Mouse (Mus musculus): ENCODE measurements around the gene Lrp6. TPM values are rescaled to one million over a fixed set of nuclear protein-coding genes. Genes with fewer than 3 reads are reported as not detected.

Lrp6 gene
- total RNA-seq (2021) (10 to 100 TPM; 48.7 to 50.0 TPM), polyA plus RNA-seq (2012; rRNA removed) (16.5 and 30.6 TPM in 2 replicates)
- long read RNA-seq, full-length matches to known transcripts: 10 of 50 reads
- long read RNA-seq, partial matches to known transcripts: 37 of 50 reads
- long read RNA-seq, other reads (novel, unspliced or antisense): 3 of 50 reads

DNA sequence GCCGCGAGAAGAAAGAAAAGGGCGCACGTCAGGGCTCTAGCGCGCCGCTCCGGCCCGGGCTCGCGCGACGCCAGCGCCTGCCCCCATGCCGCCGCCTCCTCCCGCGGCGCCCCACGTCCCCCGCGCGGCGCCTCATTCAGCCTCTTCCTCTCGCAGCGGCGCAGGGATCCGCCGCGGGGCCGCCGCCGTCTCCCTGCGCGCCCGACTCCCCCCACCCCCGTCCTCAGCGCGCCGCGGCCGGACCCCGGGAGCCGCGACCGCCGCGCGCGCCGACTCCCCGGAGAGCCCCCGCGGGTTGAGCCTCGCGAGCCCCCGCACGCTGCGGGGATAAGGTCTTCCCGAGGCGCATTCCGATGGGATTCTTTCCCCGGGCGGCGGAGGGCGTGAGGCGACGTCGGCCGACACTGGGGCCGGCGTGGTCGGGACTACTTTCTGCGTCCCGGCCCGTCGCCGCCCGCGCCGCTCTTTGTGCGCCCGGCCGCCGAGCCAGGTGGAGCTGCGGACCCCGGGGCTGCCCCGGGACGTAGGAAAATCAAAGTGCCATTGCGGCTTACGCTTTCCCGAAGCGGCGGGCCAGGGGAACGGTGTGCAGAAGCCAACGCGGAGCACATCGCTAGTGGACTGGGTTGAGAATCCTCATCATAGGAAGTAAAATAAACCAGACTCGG is at the start of gene Lrp6:
Lrp6 (minus strand) TSS at position 148 of the 668 bp plus-strand sequence.
- intact Hi-C loops (cut with DNase I): loop anchor here (5.0 kb wide), 4 partner anchors 40 to 265 kb away; partner anchors contain the start of genes Crebl2 and Dusp16
- WGBS: under 1% methylated on average over 70 of the region's 99 CpGs
- Histone ChIP-seq H3K36me3 (ENCODE audit: control insufficient read depth, insufficient read depth, low read length) (peaks cover 2% of the 10 kb centered on the region; the same call in 1 of the 2 replicates), H3K9ac (ENCODE audit: low read depth, low read length) (peak within 1 kb of the TSS; percentile 100), H3K4me3 (peak within 1 kb of the TSS; percentile 69), H3K4me1 (ENCODE audit: control insufficient read depth, insufficient read depth, low read length) (peaks cover 3% of the 10 kb centered on the region), H3K27ac (peak within 1 kb of the TSS; percentile 99), H3K27me3 (ENCODE audit: control insufficient read depth, insufficient read depth, low read length) (no peaks in the 10 kb centered on the region), H3K79me2 (replicated peaks; ENCODE audit: control insufficient read depth, insufficient read depth, low read length) (peaks cover 6% of the 10 kb centered on the region)
- peak; percentile 90 to 91 for DNase-seq
- peak; percentile 80; the same call in 1 of the 2 replicates for TF ChIP-seq EP300 (IDR thresholded peaks at IDR 0.05; ENCODE audit: insufficient read depth, low read depth, low read length)
- no peak for TF ChIP-seq CTCF (IDR thresholded peaks at IDR 0.05)
- TF ChIP-seq POLR2A (IDR thresholded peaks at IDR 0.05; ENCODE audit: insufficient read depth, low read depth, low read length): peak; percentile 81

- intact Hi-C loops (cut with DNase I): loop anchor here (1.0 to 10.0 kb wide), 3 partner anchors 26 to 650 kb away; no protein-coding TSS in a partner anchor
- H3K36me3 ChIP-seq (ENCODE audit: control insufficient read depth, insufficient read depth, low read length): no peaks in the 10 kb centered on the region
- TF ChIP-seq CTCF (IDR thresholded peaks at IDR 0.05) (no peak; the same call in 1 of the 2 replicates), EP300 (IDR thresholded peaks at IDR 0.05; ENCODE audit: insufficient read depth, low read depth, low read length) (peak; percentile 89)
- peak; percentile 87 to 89 for DNase-seq
- WGBS: 7% methylated on average over 16 of the region's 16 CpGs
- H3K79me2 ChIP-seq (replicated peaks; ENCODE audit: control insufficient read depth, insufficient read depth, low read length): no peaks in the 10 kb centered on the region
- peak overlapping the region; percentile 34 for H3K27ac ChIP-seq
- no peak overlapping the region for H3K9ac ChIP-seq (ENCODE audit: low read depth, low read length)
- no peaks in the 10 kb centered on the region for H3K4me1 ChIP-seq (ENCODE audit: control insufficient read depth, insufficient read depth, low read length)
- H3K27me3 ChIP-seq (ENCODE audit: control insufficient read depth, insufficient read depth, low read length): no peaks in the 10 kb centered on the region
- H3K4me3 ChIP-seq: peak overlapping the region; percentile 47
Observed at GRCm38 (mm10) chr6:134614723-134615648, 48.2 kb upstream of the Lrp6 start.

DNA sequence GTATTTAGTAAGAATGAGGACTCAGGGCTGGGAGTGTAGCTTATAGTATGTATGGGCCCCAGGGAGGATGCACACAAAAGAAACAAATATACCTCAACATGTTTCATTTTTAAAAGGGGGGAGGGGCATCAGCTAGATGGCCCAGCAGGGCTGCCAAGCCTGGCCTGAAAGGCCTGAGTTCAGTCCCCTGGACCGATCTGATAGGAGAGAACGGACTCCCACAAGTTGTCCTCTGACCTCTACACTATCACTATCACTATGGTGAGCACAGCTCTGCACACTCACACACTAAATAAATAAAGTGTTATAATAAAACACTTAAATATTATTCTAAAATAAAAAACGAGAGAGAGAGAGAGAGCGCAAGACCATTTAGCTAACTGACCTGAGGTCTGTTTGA is 47.6 kb upstream of the Lrp6 start:
- intact Hi-C loops (cut with DNase I): loop anchor here (2.0 to 10.0 kb wide), 2 partner anchors 26 to 650 kb away; no protein-coding TSS in a partner anchor
- Histone ChIP-seq H3K9ac (ENCODE audit: low read depth, low read length) (no peak overlapping the region), H3K27ac (no peak overlapping the region), H3K79me2 (replicated peaks; ENCODE audit: control insufficient read depth, insufficient read depth, low read length) (no peaks in the 10 kb centered on the region), H3K27me3 (ENCODE audit: control insufficient read depth, insufficient read depth, low read length) (no peaks in the 10 kb centered on the region), H3K4me1 (ENCODE audit: control insufficient read depth, insufficient read depth, low read length) (no peaks in the 10 kb centered on the region), H3K4me3 (no peak overlapping the region), H3K36me3 (ENCODE audit: control insufficient read depth, insufficient read depth, low read length) (no peaks in the 10 kb centered on the region)
- DNase-seq: no peak
- TF ChIP-seq CTCF (IDR thresholded peaks at IDR 0.05) (no peak), POLR2A (IDR thresholded peaks at IDR 0.05; ENCODE audit: insufficient read depth, low read depth, low read length) (no peak), EP300 (IDR thresholded peaks at IDR 0.05; ENCODE audit: insufficient read depth, low read depth, low read length) (no peak)
- 19% methylated on average over 4 of the region's 4 CpGs for WGBS

- Histone ChIP-seq H3K4me1 (ENCODE audit: control insufficient read depth, insufficient read depth, low read length) (peaks cover 2% of the 10 kb centered on the region; the same call in 1 of the 2 replicates), H3K4me3 (no peak overlapping the region), H3K9ac (ENCODE audit: low read depth, low read length) (no peak overlapping the region), H3K27ac (no peak overlapping the region), H3K27me3 (ENCODE audit: control insufficient read depth, insufficient read depth, low read length) (no peaks in the 10 kb centered on the region), H3K36me3 (ENCODE audit: control insufficient read depth, insufficient read depth, low read length) (no peaks in the 10 kb centered on the region), H3K79me2 (replicated peaks; ENCODE audit: control insufficient read depth, insufficient read depth, low read length) (no peaks in the 10 kb centered on the region)
- 69% methylated on average over 13 of the region's 13 CpGs for WGBS
- TF ChIP-seq POLR2A (IDR thresholded peaks at IDR 0.05; ENCODE audit: insufficient read depth, low read depth, low read length) (no peak), EP300 (IDR thresholded peaks at IDR 0.05; ENCODE audit: insufficient read depth, low read depth, low read length) (no peak), CTCF (IDR thresholded peaks at IDR 0.05) (no peak)
- DNase-seq: no peak
- intact Hi-C loops (cut with DNase I): loop anchor here (10.0 kb wide), 1 partner anchor 647 kb away; no protein-coding TSS in a partner anchor
Observed at GRCm38 (mm10) chr6:134611896-134612295, 45.1 kb upstream of the Lrp6 start.

DNA sequence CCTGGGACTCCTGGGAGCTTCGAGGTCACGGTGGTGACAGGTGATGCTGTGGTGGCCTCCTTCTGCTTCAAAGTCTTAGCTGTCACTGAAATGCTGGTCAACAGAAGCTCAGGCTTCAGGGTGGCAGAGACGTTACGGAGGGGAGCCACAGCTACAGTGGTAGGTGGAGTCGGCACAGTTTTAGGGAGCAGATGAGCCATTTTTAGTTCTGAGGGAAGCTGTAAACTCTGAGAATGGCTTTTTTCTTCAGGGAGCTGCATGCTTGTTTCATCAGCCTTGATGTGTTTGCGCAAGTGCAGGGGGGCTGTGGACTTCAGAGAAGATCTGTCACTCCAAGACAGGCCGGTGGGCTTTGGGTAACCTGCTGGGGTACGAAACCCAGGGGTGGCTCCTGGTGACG is 43.6 kb upstream of the Lrp6 start:
- Histone ChIP-seq H3K4me1 (ENCODE audit: control insufficient read depth, insufficient read depth, low read length) (peaks cover 3% of the 10 kb centered on the region; the same call in 1 of the 2 replicates), H3K27ac (no peak overlapping the region), H3K4me3 (no peak overlapping the region), H3K9ac (ENCODE audit: low read depth, low read length) (no peak overlapping the region), H3K27me3 (ENCODE audit: control insufficient read depth, insufficient read depth, low read length) (no peaks in the 10 kb centered on the region), H3K79me2 (replicated peaks; ENCODE audit: control insufficient read depth, insufficient read depth, low read length) (no peaks in the 10 kb centered on the region), H3K36me3 (ENCODE audit: control insufficient read depth, insufficient read depth, low read length) (no peaks in the 10 kb centered on the region)
- WGBS: 92% methylated on average over 9 of the region's 9 CpGs
- intact Hi-C loops (cut with DNase I): loop anchor here (10.0 kb wide), 1 partner anchor 646 kb away; no protein-coding TSS in a partner anchor
- TF ChIP-seq CTCF (IDR thresholded peaks at IDR 0.05): no peak
- no peak for TF ChIP-seq EP300 (IDR thresholded peaks at IDR 0.05; ENCODE audit: insufficient read depth, low read depth, low read length)
- no peak for TF ChIP-seq POLR2A (IDR thresholded peaks at IDR 0.05; ENCODE audit: insufficient read depth, low read depth, low read length)
- DNase-seq: no peak
